Mouse (Mus musculus) regulatory T cell (primary cell): ENCODE data around the gene Marveld1.

Source experiments
- in situ Hi-C: fragments of 300-600 bp; cut with MboI, MseI; formaldehyde crosslinking; loops from one replicate; pipeline ENCODE4 v1.15.1; 2025; ENCODE audit warnings: high pct_unique_total_duplicates

Marveld1 gene

GRCm38 (mm10) chr19:42147170-42147768, at the start of gene Marveld1:
Marveld1 (plus strand) TSS chr19:42147400.
- in situ Hi-C loops: no loop called here

- in situ Hi-C loops: no loop called here
These were observed 47.8 kb upstream of the Marveld1 start for GRCm38 (mm10) chr19:42099406-42099805.

GRCm38 (mm10) chr19:42104681-42105080, 42.5 kb upstream of the Marveld1 start:
- in situ Hi-C loops: no loop called here

GRCm38 (mm10) chr19:42115783-42116335, 31.3 kb upstream of the Marveld1 start:
- in situ Hi-C loops: no loop called here

- in situ Hi-C loops: no loop called here
These were observed 29.1 kb upstream of the Marveld1 start for GRCm38 (mm10) chr19:42118142-42118541.

- in situ Hi-C loops: no loop called here
These were observed 28.6 kb upstream of the Marveld1 start for GRCm38 (mm10) chr19:42118596-42118995.

GRCm38 (mm10) chr19:42120451-42120850, 26.7 kb upstream of the Marveld1 start:
- in situ Hi-C loops: no loop called here

GRCm38 (mm10) chr19:42124684-42125083, 22.5 kb upstream of the Marveld1 start:
- in situ Hi-C loops: no loop called here

- in situ Hi-C loops: no loop called here
These were observed 21.5 kb upstream of the Marveld1 start for GRCm38 (mm10) chr19:42125501-42126218.

GRCm38 (mm10) chr19:42126219-42126605, 21.0 kb upstream of the Marveld1 start:
- in situ Hi-C loops: no loop called here

GRCm38 (mm10) chr19:42127024-42127423, 20.2 kb upstream of the Marveld1 start:
- in situ Hi-C loops: no loop called here

- in situ Hi-C loops: no loop called here
These were observed 19.0 kb upstream of the Marveld1 start for GRCm38 (mm10) chr19:42128052-42128740.

GRCm38 (mm10) chr19:42128787-42129508, 18.3 kb upstream of the Marveld1 start, which contains the start of gene Avpi1:
Avpi1 (minus strand) TSS chr19:42129059.
- in situ Hi-C loops: no loop called here

- in situ Hi-C loops: no loop called here
These were observed 17.5 kb upstream of the Marveld1 start for GRCm38 (mm10) chr19:42129509-42130293.

GRCm38 (mm10) chr19:42130294-42130606, 16.9 kb upstream of the Marveld1 start:
- in situ Hi-C loops: no loop called here

GRCm38 (mm10) chr19:42131101-42131500, 16.1 kb upstream of the Marveld1 start:
- in situ Hi-C loops: no loop called here

GRCm38 (mm10) chr19:42135070-42135469, 12.1 kb upstream of the Marveld1 start:
- in situ Hi-C loops: no loop called here

- in situ Hi-C loops: no loop called here
These were observed 11.1 kb upstream of the Marveld1 start for GRCm38 (mm10) chr19:42136126-42136525.

- in situ Hi-C loops: no loop called here
These were observed 10.0 kb upstream of the Marveld1 start for GRCm38 (mm10) chr19:42137167-42137672.

GRCm38 (mm10) chr19:42138517-42139285, 8.5 kb upstream of the Marveld1 start:
- in situ Hi-C loops: no loop called here
